ENCODE assay signal across 21 mouse cellular contexts in the genomic region with DNA sequence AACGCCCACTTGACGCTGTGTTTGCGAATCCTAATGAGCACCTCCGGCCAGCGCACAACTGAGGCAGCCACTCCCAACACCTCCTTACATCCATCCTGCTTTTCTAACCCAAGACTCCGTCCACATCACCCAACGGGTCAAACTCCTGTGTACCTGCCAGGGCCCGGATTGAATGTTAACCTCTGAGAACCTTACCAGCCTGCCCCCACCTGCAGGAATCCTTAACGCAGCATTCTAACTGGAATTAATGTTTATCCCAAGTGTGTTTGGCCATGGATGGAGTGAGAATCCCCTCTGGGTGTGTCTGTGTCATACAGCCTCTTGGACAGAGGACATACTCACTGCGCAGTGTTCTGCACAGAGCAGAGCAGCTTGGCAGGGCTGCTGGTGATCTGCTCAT. TPM values are rescaled to one million over a fixed set of nuclear protein-coding genes. Genes with fewer than 3 reads are reported as not detected.
DNase-seq lines count a peak whose midpoint lies in the region; ATAC-seq and TF ChIP-seq lines count a peak whose summit lies in the region.
"Had no signal": no experiment of that assay in that cellular context is flagged by ENCODE, and none has a peak within 500 bp of the region (broad histone marks: within the 10 kb centered on the region; RNA-seq: fewer than 3 reads in every experiment).

No protein-coding gene starts in this region.

- H3K27ac ChIP-seq in forebrain, embryonic 13.5 days: no peak overlapping the region
- no peak overlapping the region for H3K27ac ChIP-seq in forebrain, embryonic 15.5 days (replicated peaks)
- peak overlapping the region; percentile 61 for H3K27ac ChIP-seq in kidney, adult 2 months (ENCODE audit: insufficient read depth, low read depth, low read length)
- peak overlapping the region; percentile 60; the same call in 1 of the 2 replicates for H3K27ac ChIP-seq in kidney, embryonic 15.5 days
- H3K27ac ChIP-seq: embryonic facial prominence, embryonic 15.5 days; heart, embryonic 10.5 days; hindbrain, embryonic 12.5 days had no signal

- H3K4me3 ChIP-seq in forebrain, embryonic 13.5 days: no peak overlapping the region
- H3K4me3 ChIP-seq in forebrain, embryonic 15.5 days: no peak overlapping the region
- peak overlapping the region; percentile 42 for H3K4me3 ChIP-seq in kidney, adult 2 months (ENCODE audit: insufficient read depth, low read depth, low read length)
- H3K4me3 ChIP-seq in kidney, embryonic 15.5 days (replicated peaks): no peak overlapping the region
- H3K4me3 ChIP-seq: embryonic facial prominence, embryonic 15.5 days; erythroblast, embryonic 14.5 days; heart, embryonic 10.5 days; hindbrain, embryonic 12.5 days had no signal

- peaks cover 38% of the 10 kb centered on the region; the same call in 1 of the 2 replicates for H3K36me3 ChIP-seq in forebrain, embryonic 13.5 days (ENCODE audit: poor library complexity, severe bottlenecking)
- 0 out of 2 replicates have a peak, but pooled peaks cover 5% of the 10 kb centered on the region for H3K36me3 ChIP-seq in forebrain, embryonic 15.5 days
- H3K36me3 ChIP-seq in kidney, adult 2 months (ENCODE audit: control insufficient read depth, insufficient read depth, low read length): no peaks in the 10 kb centered on the region
- H3K36me3 ChIP-seq in kidney, embryonic 15.5 days: peaks cover 32% of the 10 kb centered on the region

- ATAC-seq in forebrain, embryonic 13.5 days: no peak
- ATAC-seq in forebrain, embryonic 15.5 days (replicated peaks): no peak
- no peak for ATAC-seq in kidney, embryonic 15.5 days (replicated peaks; ENCODE audit: low FRiP score)
- ATAC-seq: hindbrain, embryonic 16.5 days had no signal

- H3K27me3 ChIP-seq in forebrain, embryonic 13.5 days: peaks cover 14% of the 10 kb centered on the region
- no peaks in the 10 kb centered on the region for H3K27me3 ChIP-seq in forebrain, embryonic 15.5 days
- H3K27me3 ChIP-seq in kidney, adult 2 months (replicated peaks; ENCODE audit: control insufficient read depth, insufficient read depth, low read length): no peaks in the 10 kb centered on the region
- H3K27me3 ChIP-seq in kidney, embryonic 15.5 days: peaks cover 17% of the 10 kb centered on the region
- H3K27me3 ChIP-seq: embryonic facial prominence, embryonic 15.5 days had no signal

- WGBS in forebrain, embryonic 13.5 days: 89% methylated on average over 10 of the region's 10 CpGs
- 90% methylated on average over 10 of the region's 10 CpGs for WGBS in forebrain, embryonic 15.5 days
- 56% methylated on average over 10 of the region's 10 CpGs for WGBS in kidney, adult 2 months
- 82% methylated on average over 10 of the region's 10 CpGs for WGBS in kidney, embryonic 15.5 days

- TF ChIP-seq POLR2A in kidney, adult 2 months (IDR thresholded peaks at IDR 0.05; ENCODE audit: low read depth, low read length): no peak

- no peak overlapping the region for H3K4me2 ChIP-seq in forebrain, embryonic 13.5 days
- no peak overlapping the region for H3K4me2 ChIP-seq in forebrain, embryonic 15.5 days (replicated peaks)
- no peak overlapping the region for H3K4me2 ChIP-seq in kidney, embryonic 15.5 days
- H3K4me2 ChIP-seq: embryonic facial prominence, embryonic 15.5 days; hindbrain, embryonic 12.5 days had no signal

- 0 out of 2 replicates have a peak overlapping the region, but pooled peaks have one; percentile 5 for H3K9ac ChIP-seq in forebrain, embryonic 13.5 days
- no peak overlapping the region for H3K9ac ChIP-seq in forebrain, embryonic 15.5 days (replicated peaks)
- H3K9ac ChIP-seq in kidney, embryonic 15.5 days: no peak overlapping the region
- H3K9ac ChIP-seq: embryonic facial prominence, embryonic 15.5 days; hindbrain, embryonic 12.5 days had no signal

- peaks cover 13% of the 10 kb centered on the region for H3K4me1 ChIP-seq in forebrain, embryonic 13.5 days
- H3K4me1 ChIP-seq in forebrain, embryonic 15.5 days: peaks cover 14% of the 10 kb centered on the region
- H3K4me1 ChIP-seq in kidney, adult 2 months (ENCODE audit: control insufficient read depth, insufficient read depth, low read length): peaks cover 15% of the 10 kb centered on the region; the same call in 1 of the 2 replicates
- peaks cover 23% of the 10 kb centered on the region for H3K4me1 ChIP-seq in kidney, embryonic 15.5 days

- peak; percentile 93 for DNase-seq in kidney, adult 2 months
- peak; percentile 78 for DNase-seq in kidney, postnatal 14 days
- DNase-seq in ovary, adult 18-20 months (ENCODE audit: low spot score): no peak
- no peak for DNase-seq in thymus, postnatal 10 days (ENCODE audit: low spot score in 2 of 2)
- DNase-seq in urinary bladder, adult 2 months (ENCODE audit: low spot score): no peak
- DNase-seq: adrenal gland, postnatal 25 days; cerebellum, adult 18-20 months; cerebellum, postnatal 10 days; heart, adult 18-20 months; heart, postnatal 10 days; heart, postnatal 4 days had no signal

- no peak for TF ChIP-seq CTCF in kidney, adult 2 months (conservative IDR thresholded peaks at IDR 0.05; ENCODE audit: insufficient read depth, insufficient read length, low read depth, low read length)

- no peaks in the 10 kb centered on the region for H3K9me3 ChIP-seq in forebrain, embryonic 13.5 days (replicated peaks)
- H3K9me3 ChIP-seq in forebrain, embryonic 15.5 days: no peaks in the 10 kb centered on the region
- H3K9me3 ChIP-seq in kidney, embryonic 15.5 days (replicated peaks): no peaks in the 10 kb centered on the region
- H3K9me3 ChIP-seq: embryonic facial prominence, embryonic 15.5 days; heart, embryonic 10.5 days; hindbrain, embryonic 12.5 days had no signal

RNA-seq across cellular contexts. Expression of a gene that starts 3.6 kb away (rescaled TPM):
- not detected in 2 replicates for polyA plus RNA-seq in forebrain, embryonic 13.5 days (2015; fragmentation: Nextera tagmentation; extraction: Ambion mirVana)
- polyA plus RNA-seq in forebrain, embryonic 15.5 days (2015; fragmentation: Nextera tagmentation; extraction: Ambion mirVana): 0.88 and 0.97 TPM in 2 replicates
- polyA plus RNA-seq in kidney, adult 2 months (2012; rRNA removed): 7.0 and 9.0 TPM in 2 replicates
- polyA plus RNA-seq in kidney, embryonic 15.5 days (2015; fragmentation: Nextera tagmentation; extraction: Ambion mirVana): 0.51 and 0.99 TPM in 2 replicates
- 1.4 and 1.5 TPM in 2 replicates for polyA plus RNA-seq in urinary bladder, adult 2 months (2012; rRNA removed)
- polyA plus RNA-seq: heart, embryonic 10.5 days had no signal

RNA-seq across cellular contexts. Expression of a gene that starts 3.9 kb away (rescaled TPM):
- polyA plus RNA-seq in forebrain, embryonic 13.5 days (2015; fragmentation: Nextera tagmentation; extraction: Ambion mirVana): 0.21 and 0.54 TPM in 2 replicates
- 0.33 and 0.73 TPM in 2 replicates for polyA plus RNA-seq in forebrain, embryonic 15.5 days (2015; fragmentation: Nextera tagmentation; extraction: Ambion mirVana)
- 1.1 and 2.1 TPM in 2 replicates for polyA plus RNA-seq in kidney, adult 2 months (2012; rRNA removed)
- 0.17 and 0.24 TPM in 2 replicates for polyA plus RNA-seq in kidney, embryonic 15.5 days (2015; fragmentation: Nextera tagmentation; extraction: Ambion mirVana)
- 1.2 and 1.9 TPM in 2 replicates for polyA plus RNA-seq in urinary bladder, adult 2 months (2012; rRNA removed)
- polyA plus RNA-seq: erythroblast, embryonic 14.5 days had no signal

RNA-seq across cellular contexts. Expression of a gene that starts 9.3 kb away (rescaled TPM):
- 11.6 and 11.8 TPM in 2 replicates for polyA plus RNA-seq in forebrain, embryonic 13.5 days (2015; fragmentation: Nextera tagmentation; extraction: Ambion mirVana)
- 18.0 and 23.2 TPM in 2 replicates for polyA plus RNA-seq in forebrain, embryonic 15.5 days (2015; fragmentation: Nextera tagmentation; extraction: Ambion mirVana)
- polyA plus RNA-seq in kidney, adult 2 months (2012; rRNA removed): 28.9 and 39.5 TPM in 2 replicates
- polyA plus RNA-seq in kidney, embryonic 15.5 days (2015; fragmentation: Nextera tagmentation; extraction: Ambion mirVana): 5.5 and 6.7 TPM in 2 replicates
- 8.1 and 10.1 TPM in 2 replicates for polyA plus RNA-seq in urinary bladder, adult 2 months (2012; rRNA removed)

RNA-seq across cellular contexts. Expression of a gene that starts 10.0 kb away (rescaled TPM):
- 295 and 350 TPM in 2 replicates for polyA plus RNA-seq in forebrain, embryonic 13.5 days (2015; fragmentation: Nextera tagmentation; extraction: Ambion mirVana)
- polyA plus RNA-seq in forebrain, embryonic 15.5 days (2015; fragmentation: Nextera tagmentation; extraction: Ambion mirVana): 258 and 266 TPM in 2 replicates
- polyA plus RNA-seq in kidney, adult 2 months (2012; rRNA removed): 103 and 153 TPM in 2 replicates
- 381 and 386 TPM in 2 replicates for polyA plus RNA-seq in kidney, embryonic 15.5 days (2015; fragmentation: Nextera tagmentation; extraction: Ambion mirVana)
- polyA plus RNA-seq in urinary bladder, adult 2 months (2012; rRNA removed): 110 and 111 TPM in 2 replicates

RNA-seq across cellular contexts. Expression of a gene that starts 28.5 kb away (rescaled TPM):
- polyA plus RNA-seq in forebrain, embryonic 13.5 days (2015; fragmentation: Nextera tagmentation; extraction: Ambion mirVana): not detected in 2 replicates
- not detected in 2 replicates for polyA plus RNA-seq in forebrain, embryonic 15.5 days (2015; fragmentation: Nextera tagmentation; extraction: Ambion mirVana)
- polyA plus RNA-seq in kidney, adult 2 months (2012; rRNA removed): 0.29 and 1.0 TPM in 2 replicates
- polyA plus RNA-seq in kidney, embryonic 15.5 days (2015; fragmentation: Nextera tagmentation; extraction: Ambion mirVana): 0.14 TPM in 1 of 2 replicates, not detected in the other
- 0.09 TPM in 1 of 2 replicates, not detected in the other for polyA plus RNA-seq in urinary bladder, adult 2 months (2012; rRNA removed)
- polyA plus RNA-seq: C2C12; erythroblast, embryonic 14.5 days; forebrain, embryonic 11.5 days; hindbrain, embryonic 12.5 days; hindbrain, embryonic 16.5 days had no signal

Comparison
In these comparisons a context has a peak if more than half of its experiments do, and no peak if none do; other contexts are left out.
1. H3K27ac ChIP-seq: peak in kidney, adult 2 months (single experiment) and kidney, embryonic 15.5 days (single experiment); none in forebrain, embryonic 13.5 days (single experiment) and forebrain, embryonic 15.5 days (single experiment).
2. DNase-seq: peak in kidney, adult 2 months (single experiment) and kidney, postnatal 14 days (single experiment); none in ovary, adult 18-20 months (single experiment), thymus, postnatal 10 days (0 of 2) and urinary bladder, adult 2 months (single experiment).